Mouse (Mus musculus): ENCODE results near the gene Olfr548-ps1. TPM values are rescaled to one million over a fixed set of nuclear protein-coding genes. Genes with fewer than 3 reads are reported as not detected.

Olfr548-ps1 gene
- polyA plus RNA-seq (2012) = not detected in 2 replicates

GRCm38 (mm10) chr7:102540596-102540995, at the start of gene Olfr548-ps1:
Gene Olfr548-ps1 (plus strand): TSS chr7:102540896.

GRCm38 (mm10) chr7:102499473-102499872, 41.2 kb upstream of the Olfr548-ps1 start, which contains the start of gene Olfr545:
Gene Olfr545 (minus strand): TSS chr7:102499573.

GRCm38 (mm10) chr7:102534449-102534848, 6.2 kb upstream of the Olfr548-ps1 start, which contains the start of gene Olfr547:
Gene Olfr547 (plus strand): TSS chr7:102534749.

GRCm38 (mm10) chr7:102549570-102549969, 8.9 kb downstream of the Olfr548-ps1 start, which contains the start of gene Olfr549:
Gene Olfr549 (plus strand): TSS chr7:102549870.

GRCm38 (mm10) chr7:102564999-102565997, 24.6 kb downstream of the Olfr548-ps1 start, which contains the start of gene Trim21:
Gene Trim21 (minus strand): TSS chr7:102565486.

GRCm38 (mm10) chr7:102571142-102571541, 30.4 kb downstream of the Olfr548-ps1 start, which contains the start of gene Olfr550:
Gene Olfr550 (plus strand): TSS chr7:102571442.

GRCm38 (mm10) chr7:102591786-102592185, 51.1 kb downstream of the Olfr548-ps1 start, which contains the start of gene Olfr551:
Gene Olfr551 (minus strand): TSS chr7:102591886.

Other genes starting within 250 kb of the Olfr548-ps1 start
- gene Rrm1, start 99.2 kb upstream of the Olfr548-ps1 start, polyA plus RNA-seq (2012) = 32.2 and 50.2 TPM in 2 replicates
- not detected in 2 replicates for gene Olfr543, start 59.2 kb upstream of the Olfr548-ps1 start, polyA plus RNA-seq (2012)
- gene Olfr544, start 52.6 kb upstream of the Olfr548-ps1 start, polyA plus RNA-seq (2012) = not detected in 2 replicates
- not detected in 2 replicates for gene Olfr545, start 41.3 kb upstream of the Olfr548-ps1 start, polyA plus RNA-seq (2012)
- gene Olfr547, start 6.1 kb upstream of the Olfr548-ps1 start, polyA plus RNA-seq (2012) = not detected in 2 replicates
- not detected in 2 replicates for gene Olfr549, start 9.0 kb downstream of the Olfr548-ps1 start, polyA plus RNA-seq (2012)
- 6.4 and 9.6 TPM in 2 replicates for gene Trim21, start 24.6 kb downstream of the Olfr548-ps1 start, polyA plus RNA-seq (2012)
- not detected in 2 replicates for gene Olfr550, start 30.5 kb downstream of the Olfr548-ps1 start, polyA plus RNA-seq (2012)
- gene Olfr551, start 51.0 kb downstream of the Olfr548-ps1 start, polyA plus RNA-seq (2012) = 0.04 TPM in 1 of 2 replicates, not detected in the other
- not detected in 2 replicates for gene Olfr552, start 56.9 kb downstream of the Olfr548-ps1 start, polyA plus RNA-seq (2012)
- gene Olfr553, start 77.3 kb downstream of the Olfr548-ps1 start, polyA plus RNA-seq (2012) = not detected in 2 replicates
- not detected in 2 replicates for gene Olfr554, start 97.5 kb downstream of the Olfr548-ps1 start, polyA plus RNA-seq (2012)
- not detected in 2 replicates for gene Olfr555, start 117.9 kb downstream of the Olfr548-ps1 start, polyA plus RNA-seq (2012)
- not detected in 2 replicates for gene Olfr556, start 124.0 kb downstream of the Olfr548-ps1 start, polyA plus RNA-seq (2012)
- 1.6 and 1.8 TPM in 2 replicates for gene Trim68, start 146.4 kb downstream of the Olfr548-ps1 start, polyA plus RNA-seq (2012)
- not detected in 2 replicates for gene Olfr557, start 155.0 kb downstream of the Olfr548-ps1 start, polyA plus RNA-seq (2012)
- not detected in 2 replicates for gene Olfr558, start 161.3 kb downstream of the Olfr548-ps1 start, polyA plus RNA-seq (2012)
- not detected in 2 replicates for gene Olfr33, start 178.2 kb downstream of the Olfr548-ps1 start, polyA plus RNA-seq (2012)
- gene Olfr559, start 186.6 kb downstream of the Olfr548-ps1 start, polyA plus RNA-seq (2012) = not detected in 2 replicates
- not detected in 2 replicates for gene Olfr560, start 218.5 kb downstream of the Olfr548-ps1 start, polyA plus RNA-seq (2012)
- gene Olfr78, start 218.6 kb downstream of the Olfr548-ps1 start, polyA plus RNA-seq (2012) = 0.01 and 0.03 TPM in 2 replicates
- not detected in 2 replicates for gene Olfr561, start 230.3 kb downstream of the Olfr548-ps1 start, polyA plus RNA-seq (2012)

Data from megakaryocyte-erythroid progenitor cell, adult 5 weeks (primary cell).